In the genomic region with DNA sequence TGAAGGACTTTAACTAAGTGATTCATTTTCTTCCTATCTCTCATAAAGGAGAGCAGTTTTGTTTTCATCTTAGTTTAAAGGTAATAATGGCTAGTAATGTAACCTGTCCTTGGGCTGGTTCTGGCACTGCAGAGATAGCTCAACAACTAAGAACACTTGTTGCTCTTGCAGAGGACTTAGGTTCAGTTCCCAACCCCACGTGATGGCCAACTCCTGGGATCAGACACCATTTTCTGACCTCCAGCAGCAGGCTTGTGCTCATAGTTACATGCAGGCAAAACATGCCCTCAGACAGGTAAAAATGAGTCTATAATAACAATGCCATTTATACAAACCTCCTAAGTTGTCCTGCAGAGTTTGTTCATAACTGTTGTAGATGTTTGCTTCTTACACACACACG, we compare ENCODE assay signal across 19 mouse cellular contexts. TPM values are rescaled to one million over a fixed set of nuclear protein-coding genes. Genes with fewer than 3 reads are reported as not detected.
"Had no signal": no experiment of that assay in that cellular context is flagged by ENCODE, and none has a peak within 500 bp of the region (broad histone marks: within the 10 kb centered on the region; RNA-seq: fewer than 3 reads in every experiment).

No protein-coding gene starts in this region.

- H3K4me1 ChIP-seq: megakaryocyte, embryonic 14.5 days had no signal

- H3K4me2 ChIP-seq: lung, embryonic 15.5 days; midbrain, embryonic 11.5 days; midbrain, embryonic 13.5 days; midbrain, embryonic 15.5 days; neural tube, embryonic 12.5 days; stomach, embryonic 15.5 days had no signal

- ATAC-seq: lung, postnatal 0 days; midbrain, embryonic 13.5 days; midbrain, embryonic 15.5 days had no signal

- H3K9ac ChIP-seq: lung, embryonic 15.5 days; midbrain, embryonic 13.5 days; midbrain, embryonic 15.5 days; neural tube, embryonic 12.5 days; stomach, embryonic 15.5 days had no signal

- H3K36me3 ChIP-seq: lung, embryonic 15.5 days; midbrain, embryonic 13.5 days; midbrain, embryonic 15.5 days; neural tube, embryonic 12.5 days; stomach, embryonic 15.5 days had no signal

- H3K9me3 ChIP-seq: lung, embryonic 15.5 days; midbrain, embryonic 13.5 days; midbrain, embryonic 15.5 days; neural tube, embryonic 12.5 days; stomach, embryonic 15.5 days had no signal

- DNase-seq: lung, postnatal 14 days; lung, postnatal 36 days; right cerebral cortex, postnatal 14 days; thymus, adult 2 months; thymus, postnatal 25 days; thymus, postnatal 4 days had no signal

- H3K27ac ChIP-seq: lung, embryonic 15.5 days; macrophage; midbrain, embryonic 13.5 days; midbrain, embryonic 15.5 days; neural tube, embryonic 12.5 days; stomach, embryonic 15.5 days; stomach, postnatal 0 days had no signal

- H3K4me3 ChIP-seq: lung, embryonic 15.5 days; megakaryocyte, embryonic 14.5 days; midbrain, embryonic 13.5 days; midbrain, embryonic 15.5 days; neural tube, embryonic 12.5 days; stomach, embryonic 15.5 days had no signal

- H3K27me3 ChIP-seq: midbrain, embryonic 15.5 days; neural tube, embryonic 12.5 days had no signal

RNA-seq across cellular contexts. Expression of a gene that starts 5.9 kb away (rescaled TPM):
- total RNA-seq: megakaryocyte progenitor cell, adult 5-6 weeks; monocyte, adult 5-6 weeks; neutrophil, adult 5-6 weeks had no signal
